Mouse (Mus musculus): ENCODE data around the gene Aldh8a1.

- no peak for TF ChIP-seq GATA1 (IDR thresholded peaks at IDR 0.05; ENCODE audit: borderline replicate concordance, low read length)
- TF ChIP-seq GATA2 (IDR thresholded peaks at IDR 0.05; ENCODE audit: borderline replicate concordance, low read depth, low read length), result no peak
- no peak for TF ChIP-seq CTCF (IDR thresholded peaks at IDR 0.05; ENCODE audit: low read depth, low read length)
Measured at GRCm38 (mm10) chr10:21439268-21439667, 62.2 kb downstream of the Aldh8a1 start.
